Mouse (Mus musculus) testis, postnatal 14 days (tissue): Measurements from ENCODE around the gene Cyp46a1.

ENCODE experiments used
- DNase-seq: peaks from one replicate; pipeline ENCODE4 v3.0.0; 2021; ENCODE audit warnings: low spot score

Cyp46a1 gene

DNA sequence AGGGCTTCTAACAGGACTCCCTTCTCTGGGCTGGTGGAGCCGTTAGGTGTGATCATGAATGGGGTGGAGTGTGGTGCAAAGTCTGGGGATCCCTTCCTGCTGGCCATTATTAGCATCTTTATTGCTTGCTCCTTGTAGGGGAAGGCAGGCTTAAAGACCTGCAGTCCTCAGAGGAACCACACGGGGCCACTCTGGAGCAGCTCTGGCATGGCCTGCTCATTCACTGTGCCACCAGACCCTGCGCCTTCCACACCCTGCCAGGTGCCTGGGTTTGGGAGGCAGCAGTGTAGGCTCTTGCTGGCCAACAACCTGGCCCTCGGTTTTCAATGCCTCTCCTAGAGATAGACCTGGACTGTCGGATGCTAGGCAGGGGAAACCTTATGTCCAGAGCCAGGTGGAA is 29.6 kb downstream of the Cyp46a1 start:
- DNase-seq = no peak

DNA sequence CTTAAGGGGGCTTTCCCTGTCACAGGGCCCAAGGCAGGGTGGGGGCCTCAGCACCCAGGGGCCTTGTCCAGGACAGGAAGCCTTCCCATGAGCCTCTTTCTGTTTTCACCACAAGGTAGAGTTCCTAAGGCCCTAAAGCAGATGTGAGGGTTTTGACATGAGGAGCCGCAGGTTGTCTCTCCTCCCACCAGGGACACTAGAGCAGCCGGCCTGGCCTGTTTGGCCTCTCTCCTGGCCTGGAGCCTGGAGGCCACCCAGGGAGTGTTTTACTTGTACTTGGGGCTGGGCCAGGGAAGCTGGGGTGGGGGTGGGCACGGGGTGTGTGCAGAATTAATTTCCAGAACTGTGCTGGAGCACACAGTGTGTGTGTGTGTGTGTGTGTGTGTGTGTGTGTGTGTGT is 31.2 kb downstream of the Cyp46a1 start:
- peak; percentile 64 for DNase-seq

- DNase-seq = no peak
Measured at GRCm38 (mm10) chr12:108365868-108366267, 31.7 kb downstream of the Cyp46a1 start.

GRCm38 (mm10) chr12:108367909-108368308 is 33.7 kb downstream of the Cyp46a1 start:
- DNase-seq = no peak

DNA sequence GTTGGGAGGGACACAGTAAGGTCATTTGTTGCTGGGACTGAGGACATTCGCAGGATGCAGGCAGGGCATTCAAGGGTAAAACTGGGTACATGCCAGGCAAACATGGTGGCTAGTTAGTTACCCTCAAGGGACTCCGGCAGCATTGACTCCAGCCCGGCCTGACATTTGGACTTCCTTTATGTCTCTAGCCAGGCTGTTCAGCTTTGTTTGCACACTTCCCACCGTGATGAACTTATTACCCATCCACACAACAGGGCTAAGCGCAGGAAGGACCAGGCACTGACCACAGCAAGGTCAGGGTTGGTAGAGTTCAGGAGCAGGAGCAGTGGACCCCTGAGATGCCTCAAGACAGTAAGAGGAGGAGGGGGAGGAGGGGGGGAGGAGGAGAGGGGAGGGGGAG is 34.7 kb downstream of the Cyp46a1 start:
- no peak for DNase-seq

DNA sequence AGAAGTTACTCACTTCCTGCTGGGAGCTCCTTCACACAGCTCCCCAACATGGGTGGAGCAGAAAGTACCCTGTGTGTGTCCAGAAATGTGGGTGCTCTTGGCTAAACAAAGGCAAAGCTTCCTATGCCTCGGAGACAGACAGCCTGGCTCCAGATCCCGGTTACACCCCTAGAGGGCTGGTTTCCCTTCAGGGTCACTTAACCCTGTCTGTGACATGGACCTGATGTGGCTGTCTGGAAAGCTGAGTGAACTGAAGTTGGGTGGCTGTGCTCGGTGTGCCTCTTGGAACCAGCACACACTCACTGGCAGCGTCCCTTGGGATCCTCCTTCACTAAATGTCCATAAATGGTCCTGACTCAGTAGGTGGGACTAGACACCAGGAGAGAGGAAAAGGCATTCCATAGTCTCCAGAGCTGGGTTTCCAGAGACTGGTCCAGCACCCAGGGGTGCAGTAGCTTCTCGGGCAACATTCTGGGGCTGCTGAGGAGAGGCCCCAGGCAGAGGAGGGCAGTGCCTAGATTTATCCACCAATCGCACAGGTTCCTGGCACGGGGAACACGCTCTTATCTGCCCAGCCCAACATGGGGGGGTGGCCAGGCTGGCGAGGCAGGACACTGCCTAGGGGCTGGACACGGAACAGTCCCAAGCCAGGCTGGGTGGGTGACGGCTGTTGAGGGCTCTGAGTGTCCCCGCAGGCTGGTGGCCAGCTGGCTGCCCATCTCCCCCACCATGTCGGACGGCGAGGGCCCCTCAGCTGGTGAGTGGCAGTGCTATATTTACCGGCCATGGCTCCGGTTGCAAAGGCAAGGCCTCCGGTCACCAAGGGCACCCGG is 36.6 kb downstream of the Cyp46a1 start, which contains the start of gene Eml1:
TSS of gene Eml1 (plus strand) at position 362 of the 833 bp plus-strand sequence.
- DNase-seq = no peak

- DNase-seq = no peak
Measured at GRCm38 (mm10) chr12:108371429-108371765, 37.2 kb downstream of the Cyp46a1 start.

DNA sequence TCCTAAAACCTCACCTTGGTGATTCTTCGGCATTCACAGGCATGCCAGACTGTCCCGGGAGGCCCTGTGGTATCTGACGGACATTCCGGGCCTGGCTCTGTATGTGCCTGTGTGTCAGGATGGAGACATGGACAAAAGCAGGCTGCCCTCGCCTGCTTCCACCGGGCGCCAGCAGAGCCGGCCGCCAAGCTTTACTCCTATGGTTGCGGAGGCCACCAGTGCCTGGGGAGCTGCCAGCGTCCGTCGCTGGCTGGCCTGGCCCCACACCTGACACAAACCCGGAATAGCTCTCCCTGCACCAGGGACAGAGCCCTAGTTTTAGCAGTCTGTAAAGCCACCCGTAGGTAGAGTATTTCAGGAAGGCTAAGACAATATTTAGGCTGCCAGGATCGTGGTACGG is 38.1 kb downstream of the Cyp46a1 start:
- DNase-seq = no peak

GRCm38 (mm10) chr12:108373611-108374010 is 39.4 kb downstream of the Cyp46a1 start:
- DNase-seq = no peak

DNA sequence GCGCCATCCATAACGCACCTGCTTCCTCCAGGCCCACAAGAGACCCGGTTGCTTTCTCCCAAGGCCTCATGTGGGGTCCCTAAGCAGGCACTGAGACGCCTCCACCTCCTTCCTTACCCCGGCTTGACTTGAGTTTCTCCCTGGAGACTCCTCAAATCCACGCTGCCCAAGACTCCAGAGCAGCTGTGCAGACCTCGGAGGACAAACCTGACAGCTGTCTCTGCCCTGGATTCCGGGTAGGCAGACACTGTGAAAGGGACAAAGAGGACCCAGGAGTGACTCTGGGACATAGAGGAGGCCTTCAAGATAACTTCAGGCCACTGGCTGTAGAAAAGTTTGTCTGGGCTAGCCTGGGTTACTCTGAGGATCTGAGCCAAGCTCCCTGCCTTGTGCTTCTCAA is 40.5 kb downstream of the Cyp46a1 start:
- DNase-seq = no peak

GRCm38 (mm10) chr12:108378379-108379133 is 44.4 kb downstream of the Cyp46a1 start:
- DNase-seq = no peak

DNA sequence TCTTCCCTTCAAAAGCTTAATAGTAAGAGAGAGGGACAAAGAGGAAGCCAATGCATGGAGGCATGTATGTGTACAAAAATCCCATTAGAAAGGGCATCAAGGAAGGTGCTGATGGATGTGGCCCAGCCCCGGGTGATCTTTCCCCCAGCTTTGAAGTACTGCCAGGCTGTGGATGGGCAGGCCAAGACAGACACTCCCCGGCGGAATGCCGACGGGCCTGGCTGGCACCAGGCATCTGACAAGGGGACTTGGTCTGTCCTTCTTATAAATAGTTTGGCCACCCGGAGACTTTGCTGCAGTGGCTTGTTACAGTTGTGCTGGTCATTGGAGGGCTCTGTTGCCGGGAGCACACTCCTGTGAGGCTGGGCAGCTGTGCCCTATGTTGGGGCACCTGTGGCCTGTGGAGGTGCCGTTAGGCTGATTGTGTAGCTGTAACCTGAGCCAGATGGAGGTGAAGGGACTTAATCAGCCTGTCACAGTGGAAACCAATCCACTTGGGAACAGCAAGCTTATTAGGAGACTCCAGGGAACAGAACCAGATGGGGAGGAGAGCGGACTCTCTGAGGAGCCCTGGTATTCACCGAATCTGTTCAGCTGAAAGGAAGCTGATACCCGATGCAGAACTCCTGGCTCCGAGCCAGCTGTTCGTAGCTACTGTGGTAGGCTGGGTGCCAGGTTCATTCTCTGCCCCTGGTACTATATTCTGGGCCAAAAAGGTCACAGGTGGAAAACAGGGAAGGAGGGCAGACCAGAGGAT is 52.5 kb downstream of the Cyp46a1 start:
- DNase-seq = no peak

GRCm38 (mm10) chr12:108389718-108390117 is 55.5 kb downstream of the Cyp46a1 start:
- DNase-seq = no peak

GRCm38 (mm10) chr12:108392254-108393044 is 58.3 kb downstream of the Cyp46a1 start:
- DNase-seq = no peak

- no peak for DNase-seq
Measured at GRCm38 (mm10) chr12:108393082-108393481, 58.9 kb downstream of the Cyp46a1 start.

- DNase-seq = peak; percentile 78
Measured at GRCm38 (mm10) chr12:108393637-108394036, 59.5 kb downstream of the Cyp46a1 start.

DNA sequence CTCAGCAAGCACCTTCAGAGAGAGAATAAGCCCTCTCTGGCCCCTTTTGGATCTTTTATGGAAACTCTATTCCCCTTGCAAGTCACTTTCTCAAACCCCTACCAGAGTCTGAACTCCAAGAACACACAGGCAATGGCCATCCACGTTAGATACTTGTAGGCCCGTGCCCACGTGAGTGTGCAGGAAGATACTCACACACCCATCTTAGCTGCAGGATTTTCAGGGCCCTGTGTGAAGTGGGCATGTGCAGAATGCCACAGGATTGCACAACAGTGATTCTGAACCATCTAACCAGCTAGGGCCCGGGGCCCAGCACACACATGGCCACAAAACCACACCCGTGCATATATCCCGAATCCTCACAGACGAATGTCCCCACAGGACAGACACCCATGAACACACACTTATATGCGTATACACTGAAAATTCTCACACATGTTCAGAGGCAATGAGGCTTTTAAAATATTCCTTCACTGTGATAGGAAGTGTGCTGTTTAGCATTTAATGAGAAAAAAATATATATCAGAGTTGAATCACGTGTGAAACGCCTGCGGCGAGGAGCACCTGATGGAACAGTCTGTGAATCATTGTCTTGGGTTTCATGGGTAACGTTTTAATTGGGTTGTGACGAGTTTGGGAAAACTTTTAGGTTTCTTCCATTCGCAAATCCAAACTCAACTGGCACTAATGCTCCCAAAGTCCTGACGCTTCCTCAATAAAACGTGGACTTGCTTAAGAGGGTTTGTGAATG is 60.5 kb downstream of the Cyp46a1 start:
- DNase-seq = no peak

DNA sequence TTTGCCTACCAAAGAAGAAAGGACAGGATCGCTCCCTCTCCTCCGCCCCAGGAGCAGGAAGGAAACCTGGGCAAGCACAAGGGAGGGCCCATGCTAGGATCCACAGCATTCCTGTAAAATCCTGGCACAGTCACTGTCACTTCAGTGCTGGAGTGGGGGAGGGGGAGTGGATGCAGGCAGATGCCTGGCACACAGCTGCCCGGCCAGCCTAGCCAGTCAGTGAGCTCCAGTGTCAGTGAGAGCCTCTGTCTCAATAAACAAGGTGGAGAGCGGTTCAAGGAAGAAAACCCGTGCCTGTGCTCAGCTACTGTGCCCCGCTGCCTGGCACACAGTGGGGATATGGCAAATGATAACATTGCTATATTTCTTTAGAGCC is 61.1 kb downstream of the Cyp46a1 start:
- no peak for DNase-seq

GRCm38 (mm10) chr12:108396081-108396947 is 62.1 kb downstream of the Cyp46a1 start:
- no peak for DNase-seq

GRCm38 (mm10) chr12:108398681-108399080 is 64.5 kb downstream of the Cyp46a1 start:
- no peak for DNase-seq
